In genomic region chrX:51018786-51019179, GRCm38 (mm10) we compare ENCODE assay signal across 8 mouse cellular contexts. TPM values are rescaled to one million over a fixed set of nuclear protein-coding genes. Genes with fewer than 3 reads are reported as not detected.
DNase-seq lines count a peak whose midpoint lies in the region; ATAC-seq lines count a peak whose summit lies in the region.

No protein-coding gene starts in this region.

- ATAC-seq in frontal cortex, adult (ENCODE audit: low TSS enrichment) = peak; percentile 96

- peak; percentile 83 for DNase-seq in NIH3T3 (ENCODE audit: low read depth)
- DNase-seq in cerebellum, adult 8-10 months = peak; percentile 65
- peak; percentile 68 for DNase-seq in hindbrain, embryonic 10.5 days (ENCODE audit: low spot score)
- peak; percentile 50 to 63 for DNase-seq in layer of hippocampus, postnatal 14 days (ENCODE audit: low spot score in 2 of 2)
- peak; percentile 70 for DNase-seq in lung, postnatal 14 days
- DNase-seq in retina, embryonic 14.5 days (ENCODE audit: low spot score) = peak; percentile 74
- peak; percentile 68 to 76 for DNase-seq in thymus, postnatal 36 days

- H3K27me3 ChIP-seq in hindbrain, embryonic 10.5 days (ENCODE audit: insufficient read depth, poor library complexity, severe bottlenecking) = no peaks in the 10 kb centered on the region

- H3K36me3 ChIP-seq in hindbrain, embryonic 10.5 days = peaks cover 4% of the 10 kb centered on the region; the same call in 1 of the 2 replicates

- peak overlapping the region; percentile 95 for H3K27ac ChIP-seq in hindbrain, embryonic 10.5 days

- H3K9me3 ChIP-seq in hindbrain, embryonic 10.5 days = no peaks in the 10 kb centered on the region

- H3K4me3 ChIP-seq in hindbrain, embryonic 10.5 days = peak overlapping the region; percentile 61

- WGBS in hindbrain, embryonic 10.5 days = 23% methylated on average over 32 of the region's 32 CpGs

- H3K4me1 ChIP-seq in hindbrain, embryonic 10.5 days (replicated peaks) = peaks cover 3% of the 10 kb centered on the region; the same call in 1 of the 2 replicates

RNA-seq across cellular contexts. Expression of gene Rap2c, which starts 1.0 kb away (rescaled TPM):
- polyA plus RNA-seq in hindbrain, embryonic 10.5 days (2016; fragmentation: Nextera tagmentation; extraction: Ambion mirVana) = 17.2 and 20.2 TPM in 2 replicates
- total RNA-seq in layer of hippocampus, postnatal 14 days (2021) = 10 to 100 TPM; 27.7 to 32.2 TPM

Comparison
In these comparisons a context has a peak if more than half of its experiments do, and no peak if none do; other contexts are left out.
1. Peak in every context shown above with its lines: DNase-seq, ATAC-seq, H3K4me3 ChIP-seq and H3K27ac ChIP-seq.